Mouse (Mus musculus) embryonic facial prominence, embryonic 15.5 days (tissue): ENCODE data around the gene Spg7. TPM values are rescaled to one million over a fixed set of nuclear protein-coding genes. Genes with fewer than 3 reads are reported as not detected.
A peak's percentile ranks its signal among the peaks of the same experiment; 100 is the strongest.

ENCODE experiments used
- ATAC-seq: fragments of 200-750 bp; cut with Nextera tagmentation; 2 replicates; pipeline ENCODE4 v1.8.0; 2017; ENCODE audit warnings: low read depth, moderate TSS enrichment; ENCODE audit not compliant: insufficient number of reproducible peaks, low FRiP score, low TSS enrichment
- H3K27ac ChIP-seq: fragments of 300-500 bp; sonication (generic); replicated peaks from 2 replicates; pipeline ENCODE4 v1.5.1; 2015; ENCODE audit warnings: mild to moderate bottlenecking, inconsistent platforms
- H3K27me3 ChIP-seq: fragments of 300-500 bp; sonication (generic); 2 replicates; pipeline ENCODE4 v1.6.1; 2015; ENCODE audit warnings: inconsistent platforms
- H3K36me3 ChIP-seq: fragments of 300-500 bp; sonication (generic); 2 replicates; pipeline ENCODE4 v1.6.1; 2015; ENCODE audit warnings: mild to moderate bottlenecking, inconsistent platforms
- H3K4me1 ChIP-seq: fragments of 300-500 bp; sonication (generic); 2 replicates; pipeline ENCODE4 v1.6.1; 2015; ENCODE audit warnings: inconsistent platforms
- H3K4me2 ChIP-seq: fragments of 300-500 bp; sonication (generic); replicated peaks from 2 replicates; pipeline ENCODE4 v1.6.1; 2015; ENCODE audit warnings: mild to moderate bottlenecking, inconsistent platforms
- H3K4me3 ChIP-seq: fragments of 300-500 bp; sonication (generic); replicated peaks from 2 replicates; pipeline ENCODE4 v1.5.1; 2015; ENCODE audit warnings: mild to moderate bottlenecking, inconsistent platforms
- H3K9ac ChIP-seq: fragments of 300-500 bp; sonication (generic); 2 replicates; pipeline ENCODE4 v1.6.1; 2015; ENCODE audit warnings: inconsistent platforms
- H3K9me3 ChIP-seq: fragments of 300-500 bp; sonication (generic); replicated peaks from 2 replicates; pipeline ENCODE4 v1.6.1; 2016; ENCODE audit warnings: inconsistent platforms
- WGBS: fragments of 180-500 bp; shearing (Covaris S2); methylation state at CpG from one replicate; pipeline ENCODE4 v1.1.7; 2015; 5-methylcytosine and 5-hydroxymethylcytosine counted together
- microRNA-seq: library from miRNA; unstranded; fragments of <30 nt; microRNA quantifications from one replicate; pipeline ENCODE4, GENCODE M21; 2016; ENCODE audit warnings: borderline number of aligned reads
- polyA plus RNA-seq: library from polyadenylated mRNA; unstranded; fragments of >200 nt; fragmentation: Nextera tagmentation; extraction: Ambion mirVana; gene quantifications from 2 replicates; pipeline ENCODE4 v1.2.1, GENCODE M21; 2015

Spg7 gene
- polyA plus RNA-seq, 1 experiment from 2014 or later = 41.5 TPM

DNA sequence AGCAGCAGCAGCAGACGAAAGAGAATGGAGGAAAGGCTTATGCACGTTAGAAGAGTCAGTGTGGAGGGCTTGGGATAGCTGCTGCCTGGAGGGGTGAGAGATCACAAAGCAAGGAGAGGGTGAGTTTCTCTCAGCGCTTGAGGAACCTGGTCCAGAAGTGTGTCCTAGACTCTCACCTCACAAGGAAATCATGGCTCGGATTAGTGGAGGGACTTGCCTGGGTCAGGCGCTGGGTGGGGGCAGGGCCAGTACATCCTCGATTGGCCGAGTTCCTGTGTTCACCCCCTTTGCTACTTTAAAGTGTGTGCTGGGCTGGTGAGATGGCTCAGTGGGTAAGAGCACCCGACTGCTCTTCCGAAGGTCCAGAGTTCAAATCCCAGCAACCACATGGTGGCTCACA, 73.1 kb downstream of the Spg7 start:
- 51% methylated on average over 9 of the region's 9 CpGs for WGBS
- Histone ChIP-seq H3K4me3 (no peak overlapping the region), H3K9me3 (no peaks in the 10 kb centered on the region), H3K9ac (no peak overlapping the region), H3K4me2 (no peak overlapping the region), H3K27me3 (no peaks in the 10 kb centered on the region), H3K36me3 (no peaks in the 10 kb centered on the region), H3K4me1 (peaks cover 44% of the 10 kb centered on the region), H3K27ac (peak overlapping the region; percentile 48; the same call in 1 of the 2 replicates)
- ATAC-seq = no peak

- Histone ChIP-seq H3K36me3 (no peaks in the 10 kb centered on the region), H3K4me2 (no peak overlapping the region), H3K4me3 (no peak overlapping the region), H3K4me1 (peaks cover 49% of the 10 kb centered on the region), H3K27ac (0 out of 2 replicates have a peak overlapping the region, but pooled peaks have one; percentile 94), H3K9ac (no peak overlapping the region), H3K27me3 (no peaks in the 10 kb centered on the region), H3K9me3 (no peaks in the 10 kb centered on the region)
- 69% methylated on average over 9 of the region's 9 CpGs for WGBS
- no peak for ATAC-seq
Observed at GRCm38 (mm10) chr8:123136287-123136686, 73.5 kb downstream of the Spg7 start.

DNA sequence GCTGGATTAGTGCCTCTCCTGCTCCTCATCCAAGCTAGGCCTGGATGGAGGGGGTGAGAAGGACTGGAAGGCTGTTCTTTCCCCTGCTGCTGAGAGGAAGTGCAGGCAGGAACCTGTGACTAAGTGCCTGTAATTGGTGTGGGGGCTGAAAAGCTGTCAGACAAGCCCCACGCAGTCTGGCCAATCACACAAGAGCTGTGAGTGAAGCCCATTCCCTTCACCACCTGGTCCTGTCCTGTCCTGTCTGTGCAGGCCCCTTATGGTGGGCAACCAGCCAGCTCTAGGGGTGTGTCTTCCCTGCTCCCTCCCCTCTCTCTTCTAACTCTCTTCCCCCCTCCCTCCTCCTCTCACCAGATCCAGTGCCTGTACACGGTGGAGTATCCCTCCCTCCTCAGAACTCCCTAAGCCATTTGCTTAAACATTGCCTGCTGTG, 74.9 kb downstream of the Spg7 start:
- Histone ChIP-seq H3K4me2 (no peak overlapping the region), H3K4me1 (peaks cover 62% of the 10 kb centered on the region), H3K36me3 (no peaks in the 10 kb centered on the region), H3K9me3 (no peaks in the 10 kb centered on the region), H3K27ac (peak overlapping the region; percentile 94), H3K27me3 (no peaks in the 10 kb centered on the region), H3K4me3 (no peak overlapping the region), H3K9ac (peak overlapping the region; percentile 2; the same call in 1 of the 2 replicates)
- peak; percentile 88 for ATAC-seq
- 3% methylated on average over 2 of the region's 2 CpGs for WGBS

GRCm38 (mm10) chr8:123138741-123139140, 76.0 kb downstream of the Spg7 start:
- H3K9me3 ChIP-seq = no peaks in the 10 kb centered on the region
- no peak overlapping the region for H3K9ac ChIP-seq
- no peak for ATAC-seq
- peak overlapping the region; percentile 94 for H3K27ac ChIP-seq
- H3K4me2 ChIP-seq = no peak overlapping the region
- no peaks in the 10 kb centered on the region for H3K27me3 ChIP-seq
- no peaks in the 10 kb centered on the region for H3K36me3 ChIP-seq
- H3K4me3 ChIP-seq = no peak overlapping the region
- peaks cover 65% of the 10 kb centered on the region for H3K4me1 ChIP-seq
- 52% methylated on average over 4 of the region's 4 CpGs for WGBS

- Histone ChIP-seq H3K4me1 (peaks cover 62% of the 10 kb centered on the region), H3K9ac (no peak overlapping the region), H3K9me3 (no peaks in the 10 kb centered on the region), H3K4me3 (no peak overlapping the region), H3K27me3 (no peaks in the 10 kb centered on the region), H3K27ac (peak overlapping the region; percentile 95), H3K36me3 (no peaks in the 10 kb centered on the region), H3K4me2 (no peak overlapping the region)
- peak; percentile 71 for ATAC-seq
- WGBS = 27% methylated on average over 14 of the region's 14 CpGs
Observed at GRCm38 (mm10) chr8:123141741-123142462, 79.2 kb downstream of the Spg7 start.

DNA sequence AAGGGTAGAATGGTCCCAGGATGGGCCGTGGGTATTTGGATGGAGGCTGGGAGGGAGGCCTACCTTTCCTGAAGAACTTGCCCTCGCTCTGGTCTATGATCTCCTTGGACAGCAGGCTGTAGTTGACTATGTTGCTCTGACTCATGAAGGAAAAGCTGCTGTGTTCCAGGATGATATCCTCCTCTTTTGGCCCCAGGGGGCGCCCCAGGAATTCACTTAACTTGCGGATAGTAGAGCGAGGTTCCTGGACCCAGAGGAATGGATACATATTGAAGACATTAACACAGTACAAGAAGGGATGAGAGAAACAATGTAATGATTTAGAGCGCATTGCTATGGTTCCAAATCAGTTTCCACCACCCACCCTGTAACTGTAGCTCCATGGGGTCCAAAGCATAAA, 82.5 kb downstream of the Spg7 start:
- peaks cover 43% of the 10 kb centered on the region for H3K4me1 ChIP-seq

DNA sequence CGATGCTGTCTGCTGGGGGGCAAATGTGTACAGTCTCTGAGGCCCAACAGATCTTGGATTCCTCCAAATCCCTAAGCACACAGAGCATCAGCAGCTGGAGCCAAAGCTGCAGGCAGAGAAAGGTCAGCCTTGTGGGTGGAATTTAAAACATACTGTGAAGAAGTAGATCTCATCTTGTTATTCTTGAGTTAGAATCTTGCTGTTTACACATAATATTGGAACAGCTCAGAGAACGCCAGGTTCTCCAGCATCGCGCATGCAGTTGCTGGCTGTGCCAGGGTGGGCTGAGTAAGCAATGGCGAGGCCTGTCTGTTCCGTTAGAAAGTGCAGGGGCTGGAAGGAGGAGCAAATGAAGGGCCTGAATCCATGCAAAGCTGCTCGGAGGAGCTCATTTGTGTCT, 83.6 kb downstream of the Spg7 start:
- Histone ChIP-seq H3K27ac (peak overlapping the region; percentile 86), H3K4me2 (no peak overlapping the region), H3K4me1 (peaks cover 37% of the 10 kb centered on the region), H3K9me3 (no peaks in the 10 kb centered on the region), H3K27me3 (no peaks in the 10 kb centered on the region), H3K4me3 (no peak overlapping the region), H3K9ac (no peak overlapping the region), H3K36me3 (no peaks in the 10 kb centered on the region)
- WGBS = 39% methylated on average over 7 of the region's 7 CpGs
- no peak for ATAC-seq

More for the DNA sequence above, 82.5 kb downstream of the Spg7 start:
- no peaks in the 10 kb centered on the region for H3K36me3 ChIP-seq
- H3K9ac ChIP-seq = no peak overlapping the region
- no peak overlapping the region for H3K4me3 ChIP-seq
- ATAC-seq = peak; percentile 21; the same call in 1 of the 2 replicates
- no peaks in the 10 kb centered on the region for H3K27me3 ChIP-seq
- H3K9me3 ChIP-seq = no peaks in the 10 kb centered on the region
- H3K27ac ChIP-seq = peak overlapping the region; percentile 86
- WGBS = 36% methylated on average over 6 of the region's 6 CpGs
- no peak overlapping the region for H3K4me2 ChIP-seq

Small RNAs within 50 kb of the gene (microRNA-seq; reads per million reads assigned to microRNA genes)
- gene Mir7079 (not detected), gene Mir7080 (not detected)

Other genes starting within 250 kb of the Spg7 start
- 27.4 and 37.2 TPM in 2 replicates for gene Cdh15, start 215.0 kb upstream of the Spg7 start, polyA plus RNA-seq
- gene Ankrd11, start 20.7 kb upstream of the Spg7 start, polyA plus RNA-seq = 56.3 and 69.1 TPM in 2 replicates
- 1,311 and 1,540 TPM in 2 replicates for gene Rpl13, start 39.4 kb downstream of the Spg7 start, polyA plus RNA-seq
- gene Cpne7, start 54.4 kb downstream of the Spg7 start, polyA plus RNA-seq = 6.5 and 6.9 TPM in 2 replicates
- gene Sult5a1, start 95.4 kb downstream of the Spg7 start, polyA plus RNA-seq = 47.8 and 50.7 TPM in 2 replicates
- gene Dpep1, start 123.3 kb downstream of the Spg7 start, polyA plus RNA-seq = 14.3 and 18.6 TPM in 2 replicates
- 165 TPM in 2 replicates for gene Chmp1a, start 149.8 kb downstream of the Spg7 start, polyA plus RNA-seq
- gene Spata33, start 149.9 kb downstream of the Spg7 start, polyA plus RNA-seq = 6.9 and 9.8 TPM in 2 replicates
- gene Cdk10, start 161.9 kb downstream of the Spg7 start, polyA plus RNA-seq = 36.2 and 38.3 TPM in 2 replicates
- gene Spata2l, start 173.3 kb downstream of the Spg7 start, polyA plus RNA-seq = 5.7 and 6.8 TPM in 2 replicates
- 26.3 and 28.7 TPM in 2 replicates for gene Zfp276, start 191.3 kb downstream of the Spg7 start, polyA plus RNA-seq
- 28.0 and 31.4 TPM in 2 replicates for gene Vps9d1, start 191.4 kb downstream of the Spg7 start, polyA plus RNA-seq